In genomic region chr9:14520971-14521670, GRCm38 (mm10) we compare ENCODE assay signal across 24 mouse cellular contexts. TPM values are rescaled to one million over a fixed set of nuclear protein-coding genes. Genes with fewer than 3 reads are reported as not detected.
DNase-seq lines count a peak whose midpoint lies in the region; ATAC-seq and TF ChIP-seq lines count a peak whose summit lies in the region.
"Had no signal": no experiment of that assay in that cellular context is flagged by ENCODE, and none has a peak within 500 bp of the region (broad histone marks: within the 10 kb centered on the region; RNA-seq: fewer than 3 reads in every experiment).

No protein-coding gene starts in this region.

- no peak for ATAC-seq in lung, embryonic 14.5 days (ENCODE audit: insufficient read depth)
- ATAC-seq in Patski = peak; percentile 72
- no peak for ATAC-seq in forebrain, embryonic 16.5 days
- ATAC-seq: CD4-positive, CD25-positive, alpha-beta regulatory T cell, adult 4 months; forebrain, postnatal 0 days; hindbrain, postnatal 0 days; intestine, postnatal 0 days had no signal

- H3K4me1 ChIP-seq in lung, embryonic 14.5 days (ENCODE audit: insufficient read depth) = no peaks in the 10 kb centered on the region
- H3K4me1 ChIP-seq in forebrain, embryonic 16.5 days (replicated peaks; ENCODE audit: control insufficient read depth, insufficient read depth, low read length) = no peaks in the 10 kb centered on the region
- H3K4me1 ChIP-seq: lung, embryonic 15.5 days; neural tube, embryonic 12.5 days had no signal

- H3K9me3 ChIP-seq in lung, embryonic 14.5 days (ENCODE audit: low read depth, low read length) = no peaks in the 10 kb centered on the region
- H3K9me3 ChIP-seq in forebrain, embryonic 16.5 days (ENCODE audit: control insufficient read depth, low read length) = no peaks in the 10 kb centered on the region
- H3K9me3 ChIP-seq: G1E; limb, embryonic 10.5 days; lung, embryonic 15.5 days; midbrain, embryonic 10.5 days; neural tube, embryonic 12.5 days had no signal

- H3K9ac ChIP-seq in lung, embryonic 14.5 days = no peak overlapping the region
- no peak overlapping the region for H3K9ac ChIP-seq in forebrain, embryonic 16.5 days (replicated peaks; ENCODE audit: low read depth, low read length)
- H3K9ac ChIP-seq: forebrain, postnatal 0 days; lung, embryonic 15.5 days; neural tube, embryonic 12.5 days had no signal

- DNase-seq in lung, embryonic 14.5 days = peak; percentile 13
- DNase-seq in lung, postnatal 10 days = no peak
- DNase-seq in Patski (ENCODE audit: low read depth, low spot score) (peak; percentile 31), liver (no peak)
- peak; percentile 19 for DNase-seq in lung, postnatal 14 days
- no peak for DNase-seq in neural tube, embryonic 10.5 days (ENCODE audit: extremely low spot score, low spot score)
- DNase-seq: adrenal gland, adult 2 months; cerebellum, adult 9-10 months; forebrain, postnatal 0 days; heart, postnatal 36 days; kidney, postnatal 25 days; layer of hippocampus, adult 9-11 months; thymus, postnatal 14 days had no signal

- in situ Hi-C loops in Patski (cut with MboI; ENCODE audit: low pct_unique_long_range_greater_than_20kb) = loop anchor here (5.0 to 25.0 kb wide), 3 partner anchors 91 to 659 kb away; no protein-coding TSS in a partner anchor

- POLR2A ChIA-PET in Patski (lab: Charles Lee) = interaction anchor here (1.4 kb wide), 1 partner anchor 9 kb away, joined by 3 read pairs; no protein-coding TSS in a partner anchor

- H3K27ac ChIP-seq in lung, embryonic 14.5 days (ENCODE audit: low read depth) = no peak overlapping the region
- no peak overlapping the region for H3K27ac ChIP-seq in forebrain, embryonic 16.5 days (ENCODE audit: low read length)
- H3K27ac ChIP-seq: hindbrain, postnatal 0 days; left cerebral cortex, adult 2 months; limb, embryonic 10.5 days; lung, embryonic 15.5 days; midbrain, embryonic 10.5 days; neural tube, embryonic 12.5 days had no signal

- H3K36me3 ChIP-seq in lung, embryonic 14.5 days (ENCODE audit: insufficient read depth) = no peaks in the 10 kb centered on the region
- H3K36me3 ChIP-seq in forebrain, embryonic 16.5 days (ENCODE audit: control insufficient read depth, insufficient read depth) = no peaks in the 10 kb centered on the region
- H3K36me3 ChIP-seq: G1E; limb, embryonic 10.5 days; lung, embryonic 15.5 days; midbrain, embryonic 10.5 days; neural tube, embryonic 12.5 days had no signal

- H3K27me3 ChIP-seq in lung, embryonic 14.5 days (ENCODE audit: insufficient read depth, low read length) = no peaks in the 10 kb centered on the region
- no peaks in the 10 kb centered on the region for H3K27me3 ChIP-seq in Patski
- no peaks in the 10 kb centered on the region for H3K27me3 ChIP-seq in forebrain, embryonic 16.5 days (replicated peaks; ENCODE audit: control insufficient read depth, insufficient read depth, low read length)
- H3K27me3 ChIP-seq: lung, embryonic 15.5 days; neural tube, embryonic 12.5 days had no signal

- WGBS in lung, embryonic 14.5 days = 18% methylated on average over 3 of the region's 3 CpGs
- WGBS in forebrain, embryonic 16.5 days = 83% methylated on average over 3 of the region's 3 CpGs

- H3K4me2 ChIP-seq in lung, embryonic 14.5 days = no peak overlapping the region
- H3K4me2 ChIP-seq in forebrain, embryonic 16.5 days (ENCODE audit: low read length) = no peak overlapping the region
- H3K4me2 ChIP-seq: liver, embryonic 11.5 days; lung, embryonic 15.5 days; neural tube, embryonic 12.5 days had no signal

- H3K4me3 ChIP-seq in lung, embryonic 14.5 days (ENCODE audit: low read depth, low read length) = no peak overlapping the region
- no peak overlapping the region for H3K4me3 ChIP-seq in forebrain, embryonic 16.5 days (replicated peaks; ENCODE audit: low read length)
- H3K4me3 ChIP-seq: left cerebral cortex, adult 2 months; limb, embryonic 10.5 days; lung, embryonic 15.5 days; midbrain, embryonic 10.5 days; neural tube, embryonic 12.5 days had no signal

- CTCF ChIA-PET in Patski (lab: Charles Lee) = interaction anchor here (1.1 to 3.5 kb wide), 4 partner anchors 21 to 180 kb away, joined by 3 to 17 read pairs (median 5); partner anchors contain the start of genes Cwc15 and Kdm4d

- no peak for TF ChIP-seq CTCF in lung, embryonic 14.5 days (IDR thresholded peaks at IDR 0.05; ENCODE audit: low read depth)
- TF ChIP-seq CTCF in Patski (IDR thresholded peaks at IDR 0.05) = no peak

RNA-seq across cellular contexts. Expression of gene Cwc15, which starts 20.7 kb away (rescaled TPM):
- polyA plus RNA-seq in lung, embryonic 14.5 days (2014; fragmentation: Nextera tagmentation; extraction: Ambion mirVana) = 146 and 148 TPM in 2 replicates
- 166 TPM for polyA plus RNA-seq in Patski (2021)
- 159 TPM in 2 replicates for polyA plus RNA-seq in forebrain, embryonic 16.5 days (2015; fragmentation: Nextera tagmentation; extraction: Ambion mirVana)

RNA-seq across cellular contexts. Expression of gene Kdm4d, which starts 20.8 kb away (rescaled TPM):
- 0.30 and 0.88 TPM in 2 replicates for polyA plus RNA-seq in lung, embryonic 14.5 days (2014; fragmentation: Nextera tagmentation; extraction: Ambion mirVana)
- polyA plus RNA-seq in Patski (2021) = 0.22 TPM
- polyA plus RNA-seq in forebrain, embryonic 16.5 days (2015; fragmentation: Nextera tagmentation; extraction: Ambion mirVana) = 0.25 and 0.34 TPM in 2 replicates

Comparison
In these comparisons a context has a peak if more than half of its experiments do, and no peak if none do; other contexts are left out.
1. DNase-seq: peak in lung, embryonic 14.5 days (single experiment), Patski (single experiment) and lung, postnatal 14 days (single experiment); none in lung, postnatal 10 days (single experiment), neural tube, embryonic 10.5 days (single experiment) and liver (single experiment).